Mouse (Mus musculus) liver, postnatal 0 days (tissue): ENCODE data around the gene Slc25a4. TPM values are rescaled to one million over a fixed set of nuclear protein-coding genes. Genes with fewer than 3 reads are reported as not detected.
A peak's percentile ranks its signal among the peaks of the same experiment; 100 is the strongest.

Source experiments
- ATAC-seq: fragments of 200-750 bp; cut with Nextera tagmentation; 2 replicates; pipeline ENCODE4 v1.8.0; 2017; ENCODE audit warnings: mild to moderate bottlenecking, moderate library complexity
- DNase-seq: peaks from one replicate; pipeline ENCODE4 v3.0.0-alpha.2; 2016
- H3K27ac ChIP-seq: fragments of 300-500 bp; sonication (generic); 2 replicates; pipeline ENCODE4 v1.5.1; 2014; ENCODE audit warnings: antibody characterized with exemption, moderate library complexity, mild to moderate bottlenecking, low read depth
- H3K27me3 ChIP-seq: fragments of 300-500 bp; sonication (generic); 2 replicates; pipeline ENCODE4 v1.6.1; 2014; ENCODE audit warnings: low read length, control low read depth, mixed read lengths; ENCODE audit not compliant: insufficient read depth
- H3K36me3 ChIP-seq: fragments of 300-500 bp; sonication (generic); replicated peaks from 2 replicates; pipeline ENCODE4 v1.6.1; 2014; ENCODE audit warnings: mild to moderate bottlenecking, control low read depth, low read length, moderate library complexity, mixed read lengths; ENCODE audit not compliant: insufficient read depth
- H3K4me1 ChIP-seq: fragments of 300-500 bp; sonication (generic); 2 replicates; pipeline ENCODE4 v1.6.1; 2014; ENCODE audit warnings: antibody characterized with exemption, mild to moderate bottlenecking, control low read depth; ENCODE audit not compliant: insufficient read depth
- H3K4me2 ChIP-seq: fragments of 300-500 bp; sonication (generic); 2 replicates; pipeline ENCODE4 v1.6.1; 2014; ENCODE audit warnings: low read depth, mild to moderate bottlenecking, low read length, moderate library complexity, mixed read lengths
- H3K4me3 ChIP-seq: fragments of 300-500 bp; sonication (generic); 2 replicates; pipeline ENCODE4 v1.5.1; 2014; ENCODE audit warnings: low read depth, low read length
- H3K9ac ChIP-seq: fragments of 300-500 bp; sonication (generic); replicated peaks from 2 replicates; pipeline ENCODE4 v1.6.1; 2014; ENCODE audit warnings: mild to moderate bottlenecking, moderate library complexity
- H3K9me3 ChIP-seq: fragments of 300-500 bp; sonication (generic); 2 replicates; pipeline ENCODE4 v1.6.1; 2016; ENCODE audit warnings: mild to moderate bottlenecking, control low read depth, low read length, mixed read lengths
- CTCF ChIP-seq: sonication (generic); IDR thresholded peaks from 2 replicates; pipeline ENCODE4 v1.5.1; 2016; ENCODE audit warnings: antibody characterized with exemption, low read depth
- EP300 ChIP-seq: IDR thresholded peaks from 2 replicates; pipeline ENCODE4 v1.6.1; 2016; ENCODE audit warnings: antibody characterized with exemption, low read depth, mild to moderate bottlenecking
- WGBS: fragments of 180-500 bp; shearing (Covaris S2); extraction: QIAGEN DNeasy Blood & Tissue Kit; methylation state at CpG from one replicate; pipeline ENCODE4 v1.1.7; 2014; ENCODE audit not compliant: insufficient replicate concordance; 5-methylcytosine and 5-hydroxymethylcytosine counted together
- polyA plus RNA-seq: library from polyadenylated mRNA; unstranded; fragments of >200 nt; fragmentation: Nextera tagmentation; extraction: Ambion mirVana; gene quantifications from 2 replicates; pipeline ENCODE4 v1.2.1, GENCODE M21; 2015

Slc25a4 gene
- 448 and 459 TPM in 2 replicates for polyA plus RNA-seq

GRCm38 (mm10) chr8:46210404-46211315 is at the start of gene Slc25a4:
Slc25a4 (minus strand) TSS chr8:46211284.
- Histone ChIP-seq H3K4me2 (peak within 1 kb of the TSS; percentile 79), H3K4me1 (peaks cover 19% of the 10 kb centered on the region), H3K9ac (peak within 1 kb of the TSS; percentile 94), H3K9me3 (no peaks in the 10 kb centered on the region), H3K36me3 (peaks cover 29% of the 10 kb centered on the region), H3K4me3 (peak within 1 kb of the TSS; percentile 77), H3K27me3 (no peaks in the 10 kb centered on the region), H3K27ac (peak within 1 kb of the TSS; percentile 93)
- under 1% methylated on average over 80 of the region's 84 CpGs for WGBS
- peak; percentile 93 for DNase-seq
- peak; percentile 91 for ATAC-seq
- TF ChIP-seq EP300 (peak; percentile 68), CTCF (no peak)

- H3K4me3 ChIP-seq: no peak overlapping the region
- 49% methylated on average over 19 of the region's 19 CpGs for WGBS
- no peaks in the 10 kb centered on the region for H3K36me3 ChIP-seq
- H3K9ac ChIP-seq: no peak overlapping the region
- no peak overlapping the region for H3K4me2 ChIP-seq
- H3K27ac ChIP-seq: no peak overlapping the region
- no peak for TF ChIP-seq EP300
- TF ChIP-seq CTCF: no peak
- DNase-seq: no peak
- H3K27me3 ChIP-seq: no peaks in the 10 kb centered on the region
- ATAC-seq: no peak
- H3K9me3 ChIP-seq: no peaks in the 10 kb centered on the region
- H3K4me1 ChIP-seq: no peaks in the 10 kb centered on the region
These were observed 47.0 kb upstream of the Slc25a4 start for GRCm38 (mm10) chr8:46257921-46258682.

- no peak for TF ChIP-seq EP300
- TF ChIP-seq CTCF: no peak
- Histone ChIP-seq H3K9me3 (no peaks in the 10 kb centered on the region), H3K9ac (no peak overlapping the region), H3K4me2 (no peak overlapping the region), H3K27ac (no peak overlapping the region), H3K4me3 (no peak overlapping the region), H3K36me3 (no peaks in the 10 kb centered on the region), H3K4me1 (no peaks in the 10 kb centered on the region), H3K27me3 (no peaks in the 10 kb centered on the region)
- WGBS: 66% methylated on average over 13 of the region's 13 CpGs
- DNase-seq (no peak), ATAC-seq (peak; percentile 29; the same call in 1 of the 2 replicates)
These were observed 41.4 kb upstream of the Slc25a4 start for GRCm38 (mm10) chr8:46252456-46252855.

GRCm38 (mm10) chr8:46251561-46251960 is 40.5 kb upstream of the Slc25a4 start:
- DNase-seq (no peak), ATAC-seq (no peak)
- Histone ChIP-seq H3K4me3 (no peak overlapping the region), H3K9ac (no peak overlapping the region), H3K4me1 (no peaks in the 10 kb centered on the region), H3K4me2 (no peak overlapping the region), H3K36me3 (no peaks in the 10 kb centered on the region), H3K9me3 (no peaks in the 10 kb centered on the region), H3K27me3 (no peaks in the 10 kb centered on the region), H3K27ac (no peak overlapping the region)
- no peak for TF ChIP-seq CTCF
- no peak for TF ChIP-seq EP300
- WGBS: 58% methylated on average over 10 of the region's 10 CpGs

DNA sequence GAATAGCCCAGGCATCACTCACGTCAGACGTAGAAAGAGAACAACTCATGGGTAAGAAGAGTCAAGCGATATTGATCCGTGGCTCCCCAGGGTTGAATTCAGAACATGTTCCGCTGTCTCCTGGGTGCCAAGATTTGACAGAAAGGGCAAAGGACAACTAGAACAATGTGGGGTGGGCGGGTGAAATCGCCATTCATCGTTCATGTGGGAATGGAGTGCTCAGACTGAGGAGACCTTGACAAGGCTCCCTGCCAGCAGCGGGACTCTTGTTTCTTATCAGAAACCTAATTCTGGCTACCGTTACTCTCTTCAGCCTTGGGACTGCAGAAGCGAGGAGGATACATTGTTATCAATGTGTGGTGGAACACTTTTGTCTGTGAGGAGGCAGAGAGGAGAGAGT is 35.3 kb upstream of the Slc25a4 start:
- no peak for ATAC-seq
- H3K4me1 ChIP-seq: no peaks in the 10 kb centered on the region
- H3K9ac ChIP-seq: no peak overlapping the region
- no peak overlapping the region for H3K4me3 ChIP-seq
- H3K36me3 ChIP-seq: no peaks in the 10 kb centered on the region
- no peak overlapping the region for H3K4me2 ChIP-seq
- DNase-seq: no peak
- no peaks in the 10 kb centered on the region for H3K27me3 ChIP-seq
- H3K9me3 ChIP-seq: no peaks in the 10 kb centered on the region
- 52% methylated on average over 11 of the region's 11 CpGs for WGBS
- TF ChIP-seq CTCF: no peak
- TF ChIP-seq EP300: no peak
- no peak overlapping the region for H3K27ac ChIP-seq

DNA sequence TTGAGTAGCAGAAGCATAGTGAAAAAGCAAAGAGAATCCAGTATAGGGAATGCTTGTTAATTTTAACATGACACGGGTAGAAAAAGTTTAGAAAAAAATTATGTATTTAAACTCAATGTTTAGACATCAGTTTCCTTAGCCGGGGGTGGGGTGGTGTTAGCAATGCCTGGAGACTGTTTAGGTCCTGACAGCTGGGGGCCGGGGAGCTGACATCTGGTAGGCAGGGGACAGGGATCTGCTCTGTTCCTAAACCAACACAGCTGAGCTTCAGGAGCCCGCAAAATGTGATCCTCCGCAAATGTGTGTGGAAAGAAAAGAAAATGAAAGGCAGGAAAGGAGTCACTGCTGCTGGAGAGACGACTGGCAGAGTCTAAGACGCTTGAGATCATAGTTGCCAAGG is 31.9 kb upstream of the Slc25a4 start:
- ATAC-seq (no peak), DNase-seq (no peak)
- Histone ChIP-seq H3K27me3 (no peaks in the 10 kb centered on the region), H3K9ac (no peak overlapping the region), H3K27ac (no peak overlapping the region), H3K4me1 (no peaks in the 10 kb centered on the region), H3K9me3 (no peaks in the 10 kb centered on the region), H3K36me3 (no peaks in the 10 kb centered on the region), H3K4me2 (no peak overlapping the region), H3K4me3 (no peak overlapping the region)
- TF ChIP-seq EP300: no peak
- no peak for TF ChIP-seq CTCF
- WGBS: 63% methylated on average over 7 of the region's 7 CpGs
